Mouse (Mus musculus) spleen, postnatal 0 days (tissue): ENCODE measurements around the gene Syvn1. TPM values are rescaled to one million over a fixed set of nuclear protein-coding genes. Genes with fewer than 3 reads are reported as not detected.

Experiments
- polyA plus RNA-seq: library from polyadenylated mRNA; unstranded; fragments of >200 nt; fragmentation: Nextera tagmentation; extraction: Ambion mirVana; gene quantifications from 2 replicates; pipeline ENCODE4 v1.2.1, GENCODE M21; 2015

The Syvn1 gene
- 13.7 and 15.3 TPM in 2 replicates for polyA plus RNA-seq

DNA sequence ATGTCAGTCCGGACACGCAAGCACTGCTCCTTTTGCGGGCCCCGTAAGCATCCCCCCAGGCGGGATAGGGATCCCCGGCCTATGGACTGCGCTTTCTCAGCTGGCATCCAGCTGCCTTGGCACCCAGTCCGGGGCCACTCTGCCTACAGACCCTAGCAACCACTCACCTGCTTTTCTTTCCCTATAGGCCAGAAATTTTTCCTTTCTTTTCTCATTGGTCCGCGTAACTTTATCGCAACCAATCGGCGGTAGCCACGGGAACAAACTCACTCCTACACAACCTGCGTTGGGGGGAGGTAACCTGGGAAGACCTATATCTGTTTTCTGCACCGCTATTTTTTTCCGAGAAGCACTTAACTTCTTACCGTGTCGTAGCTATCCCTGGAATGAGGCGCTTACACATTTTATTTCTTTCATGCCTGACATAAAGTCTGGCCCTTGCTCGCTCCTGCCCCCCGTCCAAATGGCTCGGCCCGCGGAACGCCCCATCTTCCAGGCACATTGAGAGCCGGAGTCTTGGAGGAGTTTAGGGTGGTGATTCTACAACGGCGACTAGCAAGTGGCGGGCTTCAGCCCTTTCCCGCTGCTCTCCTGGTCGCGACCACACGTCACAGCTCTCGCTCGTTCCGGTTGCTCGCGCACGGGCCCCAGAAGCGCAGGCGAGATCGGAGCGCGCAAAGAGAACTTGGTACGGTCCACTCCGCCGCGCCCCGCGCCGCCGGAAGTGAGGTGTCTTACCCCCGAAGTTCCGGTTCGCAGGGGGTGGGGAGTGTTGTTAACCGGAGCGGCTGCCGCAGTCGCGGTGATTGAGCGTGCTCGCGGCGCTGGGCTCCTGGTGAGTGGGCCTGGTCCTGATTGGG, at the start of gene Syvn1:
Gene Syvn1 (plus strand): TSS at position 283 of the 860 bp plus-strand sequence.

DNA sequence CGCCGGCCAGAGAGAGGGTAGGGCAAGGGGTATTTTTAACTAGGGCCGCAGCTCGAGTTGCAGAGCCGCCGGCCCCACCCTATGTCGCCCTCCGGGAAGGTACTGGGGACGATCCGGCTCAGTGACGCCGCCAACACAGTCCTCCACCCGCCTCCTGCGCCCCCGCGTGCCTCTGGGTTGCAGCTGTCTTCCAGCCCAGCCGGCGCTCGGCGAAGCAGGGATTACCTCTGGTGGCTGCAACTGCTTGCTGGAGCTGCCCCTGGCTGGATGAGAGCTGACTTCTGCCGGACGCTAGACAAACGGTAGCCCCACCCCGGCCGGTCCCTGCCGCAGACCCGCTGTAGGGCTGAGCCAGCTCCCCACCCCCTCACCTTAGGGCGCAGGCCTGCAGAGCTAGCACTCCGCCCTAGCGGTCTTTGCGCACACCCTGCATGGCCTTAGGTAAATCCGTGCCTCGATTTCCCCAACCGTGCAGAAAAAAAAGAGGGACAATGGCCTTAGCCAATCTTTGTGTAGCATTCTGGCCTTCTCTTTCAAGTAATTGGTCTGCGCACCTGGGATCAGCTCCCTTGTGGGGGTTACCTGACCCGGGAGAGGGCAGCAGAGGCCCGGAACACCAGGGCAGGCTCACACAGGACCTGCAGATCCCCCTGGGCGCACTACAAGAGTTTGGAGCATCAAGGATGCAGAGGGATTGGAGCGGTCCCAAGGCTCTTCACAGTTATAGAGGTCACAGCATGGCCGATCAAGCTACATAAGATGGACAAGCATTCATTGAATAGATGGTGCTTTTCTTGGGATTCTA, 30.7 kb upstream of the Syvn1 start, which contains the start of gene Capn1:
Gene Capn1 (minus strand): TSS at position 387 of the 805 bp plus-strand sequence.

DNA sequence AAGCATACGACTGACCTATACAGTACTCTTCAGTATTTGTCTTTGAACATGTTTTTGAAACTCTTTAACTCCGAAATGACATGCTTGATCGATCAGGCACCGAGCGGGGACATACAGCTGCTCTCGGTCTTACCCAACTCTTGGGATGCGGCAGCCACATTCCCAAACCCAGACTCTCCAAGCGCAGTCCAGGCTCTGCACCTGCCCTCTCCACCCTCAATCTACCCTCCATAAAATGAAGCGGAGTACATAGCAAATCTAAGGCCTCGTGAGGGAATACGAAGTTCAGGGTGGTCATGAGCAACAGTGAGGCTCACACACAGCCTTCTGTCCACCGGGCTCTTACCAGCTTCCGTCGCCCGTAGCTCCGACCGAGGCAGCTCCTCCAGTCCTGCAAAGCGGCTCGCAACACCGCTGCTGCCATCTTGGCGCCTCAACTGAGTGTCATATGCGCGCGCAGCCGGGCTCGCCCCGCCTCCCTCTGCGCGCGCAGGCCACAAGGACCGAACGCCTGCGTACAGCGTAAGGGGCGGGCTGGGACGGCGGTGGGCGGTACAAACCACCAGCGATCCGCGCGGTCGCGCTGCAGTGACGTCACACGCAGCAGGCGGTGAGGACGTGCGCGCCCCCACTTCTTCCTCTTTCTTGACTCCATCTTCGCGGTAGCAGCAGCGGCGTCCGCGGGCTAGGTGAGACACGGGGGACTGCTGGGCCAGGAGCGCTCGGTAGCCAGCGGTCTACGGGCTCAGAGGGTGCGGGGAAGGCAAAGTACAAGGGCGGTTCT, 11.1 kb downstream of the Syvn1 start, which contains the start of the genes Mrpl49 and Fau:
Gene Mrpl49 (minus strand): TSS at position 473 of the 784 bp plus-strand sequence.
Gene Fau (plus strand): TSS at position 532 of the 784 bp plus-strand sequence.

DNA sequence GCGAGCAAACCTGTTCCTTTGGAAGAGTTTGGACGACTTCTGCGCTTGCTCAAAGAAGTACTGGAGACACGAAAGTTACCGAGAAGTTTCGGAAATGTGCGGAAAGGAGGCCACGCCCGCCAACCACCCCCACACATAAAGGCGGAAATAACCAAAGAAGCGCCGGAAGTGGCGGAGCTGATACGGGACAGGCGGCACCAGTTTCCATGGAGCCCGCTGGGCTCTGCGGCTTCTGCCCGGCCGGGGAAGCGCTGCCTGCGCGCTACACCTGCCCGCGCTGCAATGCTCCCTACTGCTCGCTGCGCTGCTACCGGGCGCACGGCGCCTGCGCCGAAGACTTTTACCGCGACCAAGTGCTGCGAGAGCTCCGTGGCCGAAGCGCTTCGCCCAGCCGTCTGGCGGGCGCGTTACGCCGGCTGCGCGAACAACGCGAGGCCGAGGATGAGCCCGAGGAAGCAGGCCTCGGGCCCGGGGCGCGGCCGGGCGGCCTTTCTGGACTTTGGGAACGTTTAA, 14.7 kb downstream of the Syvn1 start, which contains the start of gene Znhit2:
Gene Znhit2 (plus strand): TSS at position 172 of the 513 bp plus-strand sequence.

DNA sequence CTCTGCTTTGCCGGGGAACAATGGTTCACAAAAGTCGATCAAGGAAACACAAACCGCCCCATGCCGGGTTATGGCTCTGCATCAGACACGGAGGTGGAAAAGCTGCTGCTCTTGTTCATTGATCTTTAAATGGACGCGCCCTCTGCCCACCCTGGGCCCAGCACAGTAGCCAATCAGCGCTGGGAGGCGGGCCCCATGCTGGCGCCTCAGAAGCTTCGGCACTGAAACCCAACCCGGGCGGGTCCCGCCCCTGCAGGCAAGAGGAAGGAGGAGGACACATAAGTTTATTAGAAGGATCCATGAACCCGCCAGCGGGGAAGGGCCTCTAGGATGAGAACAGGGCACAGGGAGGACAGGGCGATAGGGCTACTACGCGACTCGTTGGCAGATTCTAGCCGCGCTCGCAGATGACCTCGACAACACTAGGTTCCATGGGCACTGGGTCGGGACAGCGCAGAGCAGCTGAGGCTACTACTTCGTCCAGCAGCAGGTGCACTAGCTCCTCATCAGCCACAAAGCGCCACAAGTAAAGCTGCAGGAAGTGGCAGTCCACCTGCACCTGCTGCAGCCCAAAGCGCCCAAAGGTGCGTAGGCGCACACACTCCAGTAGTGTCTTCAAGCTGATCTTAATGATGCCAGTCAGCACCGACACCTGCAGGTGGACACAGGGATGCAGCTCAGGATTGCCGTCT, 21.5 kb downstream of the Syvn1 start, which contains the start of gene Tm7sf2:
Gene Tm7sf2 (minus strand): TSS at position 650 of the 692 bp plus-strand sequence.

DNA sequence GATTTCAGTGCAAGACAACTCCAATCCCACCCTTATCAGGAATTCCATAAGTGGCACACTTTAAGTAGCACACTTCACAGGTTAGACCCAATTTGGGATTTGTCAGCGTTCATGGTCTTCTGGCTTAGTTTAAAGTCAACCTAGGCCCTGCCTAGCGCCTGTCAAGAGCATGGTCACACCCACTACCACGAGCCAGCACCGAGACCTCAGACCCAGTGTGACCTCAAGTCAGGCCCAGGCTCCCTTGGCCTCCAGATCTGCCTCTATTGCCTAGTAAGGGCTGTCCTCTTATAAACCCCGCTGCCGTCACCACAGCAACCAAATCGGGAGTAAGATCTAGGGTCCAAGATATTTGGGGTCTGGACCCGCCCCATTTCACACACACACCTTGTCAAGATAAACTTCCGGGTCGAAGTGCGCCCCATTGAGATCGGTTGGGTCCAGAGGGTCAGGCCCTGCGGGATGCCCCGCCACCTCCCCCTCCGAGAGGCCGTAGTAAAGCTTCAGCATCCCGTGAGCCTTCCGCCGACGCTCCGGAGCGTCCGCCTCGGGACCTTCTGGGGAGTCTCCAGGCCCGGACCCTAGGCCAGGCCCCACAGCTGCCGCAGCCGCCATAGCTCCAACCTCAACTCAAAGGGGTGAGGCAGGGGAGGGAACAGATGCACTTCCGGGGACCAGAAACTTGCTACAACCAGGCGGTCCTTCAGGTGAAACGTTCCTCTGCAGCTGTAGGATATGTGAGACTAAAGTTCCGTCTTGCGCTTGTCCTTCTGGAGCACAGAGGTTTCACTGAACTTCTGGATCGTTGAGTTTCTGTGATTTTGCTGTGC, 30.4 kb downstream of the Syvn1 start, which contains the start of gene Vps51:
Gene Vps51 (minus strand): TSS at position 668 of the 830 bp plus-strand sequence.

DNA sequence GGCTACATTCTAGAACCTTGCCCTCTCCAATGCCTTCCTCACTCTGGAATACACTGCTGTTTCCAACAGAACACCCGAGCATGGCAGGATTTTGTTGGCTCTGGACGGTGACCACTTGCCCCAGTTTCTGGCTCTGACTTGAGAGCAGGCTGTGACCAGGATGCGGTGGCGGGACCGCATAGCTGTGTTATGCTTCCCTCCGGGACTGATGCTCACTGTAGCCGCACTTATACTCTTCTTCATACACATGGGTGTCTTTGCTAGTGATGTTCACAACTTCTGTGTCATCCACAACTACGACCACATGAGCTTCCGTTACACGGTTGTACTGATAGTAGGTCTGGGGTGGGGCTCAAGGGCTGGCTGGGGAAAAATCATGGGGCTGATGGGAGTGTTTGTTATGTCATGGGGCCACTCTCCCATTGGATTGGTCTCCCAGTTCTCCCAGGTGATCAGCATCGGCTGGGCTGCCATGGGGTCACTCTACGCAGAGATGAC, 33.7 kb downstream of the Syvn1 start, which contains the start of gene Tmem262:
Gene Tmem262 (plus strand): TSS at position 51 of the 498 bp plus-strand sequence.

DNA sequence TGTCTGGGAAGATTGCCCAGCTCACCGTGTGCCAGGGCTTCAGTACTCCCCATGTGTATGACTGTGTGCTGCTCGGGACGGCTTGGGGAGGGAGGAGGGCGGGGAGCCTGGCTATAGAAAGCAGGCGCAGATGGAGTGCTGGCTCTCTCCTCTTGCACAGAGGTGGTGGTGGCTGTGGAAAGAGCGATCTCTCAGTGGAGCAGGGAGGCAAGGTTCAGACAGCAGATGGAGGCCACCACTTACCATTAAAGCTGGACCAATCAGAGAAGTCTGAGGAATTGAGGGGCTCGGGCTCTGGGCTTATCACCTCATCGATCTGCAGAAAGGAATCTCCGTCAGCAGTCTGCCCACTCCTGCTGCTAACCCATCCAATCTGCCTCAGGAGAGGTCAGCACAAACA, 35.8 kb downstream of the Syvn1 start, which contains the start of gene Gm28374:
Gene Gm28374 (minus strand): TSS at position 101 of the 400 bp plus-strand sequence.

DNA sequence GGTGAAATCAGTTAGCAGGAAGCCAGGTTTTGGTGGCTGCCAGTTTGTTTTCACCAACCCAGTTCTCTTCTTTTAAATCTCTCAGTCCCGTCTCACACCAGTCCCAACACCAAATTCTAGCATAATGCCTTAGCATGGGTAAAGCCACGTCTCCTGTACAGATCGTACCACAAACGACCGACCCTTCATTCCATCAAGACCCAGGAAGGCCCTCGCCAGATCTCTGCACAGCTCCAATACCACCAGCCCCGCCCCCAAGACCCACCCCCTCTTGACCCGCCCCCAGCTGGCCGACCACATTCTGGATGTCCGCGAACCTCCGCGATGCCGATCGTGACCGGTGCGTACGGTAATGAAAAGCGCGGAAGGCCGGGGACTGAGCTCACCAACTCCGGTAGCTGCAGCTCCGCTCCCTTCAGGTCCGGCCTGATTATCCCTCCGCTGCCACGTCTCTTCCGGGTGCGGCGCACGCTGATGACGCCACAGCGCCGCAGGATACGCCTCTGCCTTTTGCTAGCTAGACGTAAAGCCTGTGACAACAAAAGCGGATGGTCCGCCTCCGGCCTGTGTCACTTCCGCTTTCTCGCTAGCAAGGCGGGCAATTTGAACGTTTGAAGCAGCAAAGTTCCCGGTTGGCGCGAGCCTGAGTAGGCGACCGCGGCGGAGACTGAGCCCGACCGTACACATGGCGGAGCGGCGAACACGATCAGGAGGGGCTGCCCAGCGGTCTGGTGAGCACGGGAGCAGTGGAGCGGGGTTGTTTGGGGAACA, 38.3 kb downstream of the Syvn1 start, which contains the start of the genes Zfpl1 and Cdca5:
Gene Zfpl1 (minus strand): TSS at position 479 of the 771 bp plus-strand sequence.
Gene Cdca5 (plus strand): TSS at position 506 of the 771 bp plus-strand sequence.

DNA sequence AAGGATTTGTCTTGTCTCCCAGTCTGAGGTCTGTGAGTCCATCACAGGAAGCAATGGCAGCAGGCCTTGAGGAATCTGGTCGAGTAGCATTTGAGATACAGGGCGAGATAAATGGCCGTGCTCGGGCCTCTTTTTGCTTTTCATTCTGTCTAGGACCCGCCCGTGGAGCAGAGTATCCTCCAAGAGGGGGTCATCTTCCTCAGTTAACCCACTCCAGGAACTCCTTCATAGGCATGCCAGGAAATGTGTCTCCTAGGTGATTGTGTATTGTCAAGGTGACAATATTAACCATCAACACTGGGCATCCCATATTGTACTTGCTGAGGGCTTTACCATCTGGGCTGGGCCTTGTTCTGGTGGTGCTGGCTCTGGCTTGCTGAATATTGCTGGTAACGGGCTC, 47.7 kb downstream of the Syvn1 start, which contains the start of gene AC131692.1:
Gene AC131692.1 (plus strand): TSS at position 301 of the 400 bp plus-strand sequence.

Other genes starting within 250 kb of the Syvn1 start
- gene Frmd8, start 171.3 kb upstream of the Syvn1 start, polyA plus RNA-seq = 18.5 and 20.2 TPM in 2 replicates
- gene Slc25a45, start 168.8 kb upstream of the Syvn1 start, polyA plus RNA-seq = 8.4 and 14.3 TPM in 2 replicates
- 4.8 and 5.1 TPM in 2 replicates for gene Tigd3, start 152.4 kb upstream of the Syvn1 start, polyA plus RNA-seq
- gene Dpf2, start 133.6 kb upstream of the Syvn1 start, polyA plus RNA-seq = 55.3 and 62.4 TPM in 2 replicates
- gene Cdc42ep2, start 121.8 kb upstream of the Syvn1 start, polyA plus RNA-seq = 4.2 and 5.4 TPM in 2 replicates
- gene Pola2, start 82.4 kb upstream of the Syvn1 start, polyA plus RNA-seq = 61.9 and 69.5 TPM in 2 replicates
- 0.18 and 0.33 TPM in 2 replicates for gene Slc22a20, start 60.4 kb upstream of the Syvn1 start, polyA plus RNA-seq
- 17.5 and 18.8 TPM in 2 replicates for gene Capn1, start 30.7 kb upstream of the Syvn1 start, polyA plus RNA-seq
- 41.2 and 44.7 TPM in 2 replicates for gene Mrpl49, start 11.2 kb downstream of the Syvn1 start, polyA plus RNA-seq
- gene Fau, start 11.3 kb downstream of the Syvn1 start, polyA plus RNA-seq = 972 and 981 TPM in 2 replicates
- 24.3 and 28.5 TPM in 2 replicates for gene Znhit2, start 14.6 kb downstream of the Syvn1 start, polyA plus RNA-seq
- gene Tm7sf2, start 21.8 kb downstream of the Syvn1 start, polyA plus RNA-seq = 3.8 and 3.9 TPM in 2 replicates
- 37.6 and 41.3 TPM in 2 replicates for gene Vps51, start 30.7 kb downstream of the Syvn1 start, polyA plus RNA-seq
- gene Tmem262, start 33.5 kb downstream of the Syvn1 start, polyA plus RNA-seq = not detected in 2 replicates
- 0.28 and 0.61 TPM in 2 replicates for gene Gm28374, start 35.7 kb downstream of the Syvn1 start, polyA plus RNA-seq
- 30.3 and 32.0 TPM in 2 replicates for gene Zfpl1, start 38.4 kb downstream of the Syvn1 start, polyA plus RNA-seq
- gene Cdca5, start 38.4 kb downstream of the Syvn1 start, polyA plus RNA-seq = 38.6 and 42.9 TPM in 2 replicates
- 0.21 and 0.32 TPM in 2 replicates for gene AC131692.1, start 47.8 kb downstream of the Syvn1 start, polyA plus RNA-seq
- gene Naaladl1, start 59.2 kb downstream of the Syvn1 start, polyA plus RNA-seq = 0.34 and 0.40 TPM in 2 replicates
- gene Sac3d1, start 72.1 kb downstream of the Syvn1 start, polyA plus RNA-seq = 29.3 and 29.9 TPM in 2 replicates
- gene Snx15, start 81.7 kb downstream of the Syvn1 start, polyA plus RNA-seq = 31.6 and 32.1 TPM in 2 replicates
- gene Batf2, start 94.4 kb downstream of the Syvn1 start, polyA plus RNA-seq = 0.96 and 1.0 TPM in 2 replicates
- gene Arl2, start 95.0 kb downstream of the Syvn1 start, polyA plus RNA-seq = 37.1 and 37.2 TPM in 2 replicates
- not detected in 2 replicates for gene Majin, start 137.8 kb downstream of the Syvn1 start, polyA plus RNA-seq
- gene Gpha2, start 179.8 kb downstream of the Syvn1 start, polyA plus RNA-seq = 0.17 and 0.22 TPM in 2 replicates
- 5.0 and 6.2 TPM in 2 replicates for gene Ppp2r5b, start 189.3 kb downstream of the Syvn1 start, polyA plus RNA-seq
- 4.4 and 5.6 TPM in 2 replicates for gene Atg2a, start 195.1 kb downstream of the Syvn1 start, polyA plus RNA-seq
- 66.5 and 75.4 TPM in 2 replicates for gene Ehd1, start 230.1 kb downstream of the Syvn1 start, polyA plus RNA-seq